Mouse (Mus musculus): ENCODE results near the gene Gli1.

DNA sequence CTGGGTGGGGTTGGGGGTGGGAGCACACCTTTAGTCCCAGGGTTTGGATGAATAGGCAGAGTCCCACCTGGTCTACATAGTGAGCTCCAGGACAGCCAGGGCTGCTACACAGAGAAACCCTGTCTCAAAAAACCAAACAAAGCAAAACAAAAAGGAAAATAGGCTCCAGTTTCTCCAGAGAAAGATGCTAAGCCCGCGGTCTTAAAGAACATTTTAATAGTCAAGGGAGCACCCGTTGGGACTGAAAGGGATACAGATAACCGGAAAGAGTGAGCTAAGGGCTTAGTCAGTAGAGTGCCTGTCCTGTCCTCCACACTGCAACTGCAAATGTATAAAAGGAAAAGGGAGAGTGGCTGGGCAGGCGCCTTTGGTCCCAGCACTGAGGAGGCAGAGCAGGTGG is 25.3 kb upstream of the Gli1 start:
- TF ChIP-seq CTCF (IDR thresholded peaks at IDR 0.05; ENCODE audit: low read depth): no peak
- no peak for TF ChIP-seq EP300 (IDR thresholded peaks at IDR 0.05; ENCODE audit: low read depth)

All from heart, postnatal 0 days (tissue).